Mouse (Mus musculus) erythroblast, embryonic 14.5 days (primary cell): ENCODE results near the gene Tcn2.

Experiments
- GATA1 ChIP-seq: IDR thresholded peaks from 2 replicates; pipeline ENCODE4 v1.6.1; 2012; ENCODE audit warnings: low read length, inconsistent platforms, mixed read lengths
- TAL1 ChIP-seq: IDR thresholded peaks from 3 replicates; pipeline ENCODE4 v1.6.1; 2012; ENCODE audit warnings: low read length, inconsistent platforms, mixed read lengths

GRCm38 (mm10) chr11:3914109-3914840, 17.7 kb downstream of the Tcn2 start, which contains the start of gene Slc35e4:
- TF ChIP-seq TAL1 (no peak), GATA1 (no peak)
